Mouse (Mus musculus): ENCODE data around the gene Rad51c. TPM values are rescaled to one million over a fixed set of nuclear protein-coding genes. Genes with fewer than 3 reads are reported as not detected.
"Not testable (repeated sequence)": the region's sequence is repeated elsewhere in the genome, so short reads cannot be mapped to it uniquely, and the experiment has no call there.

Rad51c gene
- polyA plus RNA-seq, 1 experiment from 2014 or later: 1.2 TPM

DNA sequence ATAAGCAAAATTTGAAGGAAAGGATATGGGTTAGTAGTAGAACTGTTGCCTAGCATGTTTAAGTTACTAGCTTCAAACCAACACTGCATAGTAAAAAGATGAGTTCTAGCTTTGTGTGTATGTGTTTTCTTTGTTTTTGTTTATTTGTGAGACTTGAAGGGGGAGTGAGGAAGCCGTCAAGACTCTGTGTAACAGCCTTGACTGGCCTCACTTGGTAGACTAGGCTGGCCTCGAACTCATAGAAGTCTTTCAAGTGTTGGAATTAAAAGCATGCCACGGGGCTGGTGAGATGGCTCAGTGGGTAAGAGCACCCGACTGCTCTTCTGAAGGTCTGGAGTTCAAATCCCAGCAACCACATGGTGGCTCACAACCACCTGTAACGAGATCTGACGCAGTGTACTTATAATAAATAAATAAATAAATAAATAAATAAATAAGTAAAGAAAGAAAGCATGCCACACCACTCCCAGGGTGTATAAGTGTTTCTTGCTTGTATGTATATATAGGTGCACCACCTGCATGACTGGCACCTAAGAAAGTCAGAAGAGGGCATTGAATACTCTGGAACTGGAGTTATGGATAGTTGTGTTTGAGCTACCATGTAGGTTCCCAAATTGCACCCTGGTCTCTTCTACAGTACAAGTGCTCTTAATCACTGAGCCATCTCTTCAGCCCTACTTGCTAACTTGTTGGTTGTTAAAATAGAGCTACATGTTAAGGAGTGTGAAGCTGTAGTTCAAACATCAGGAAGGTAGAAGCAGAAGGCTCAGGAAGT, 19.0 kb upstream of the Rad51c start:
- peak overlapping the region; percentile 51 for H3K27ac ChIP-seq (ENCODE audit: low read length)
- H3K36me3 ChIP-seq (ENCODE audit: insufficient read depth, low read length): no peaks in the 10 kb centered on the region
- no peak overlapping the region for H3K9ac ChIP-seq (replicated peaks; ENCODE audit: low read depth)
- 38% methylated on average over 6 of the region's 6 CpGs for WGBS
- H3K9me3 ChIP-seq (ENCODE audit: low read length): no peaks in the 10 kb centered on the region
- no peak overlapping the region for H3K4me2 ChIP-seq (replicated peaks; ENCODE audit: low read depth, low read length)
- TF ChIP-seq CTCF (IDR thresholded peaks at IDR 0.05): no peak
- DNase-seq (ENCODE audit: low spot score) (no peak), ATAC-seq (no peak)
- H3K27me3 ChIP-seq (replicated peaks; ENCODE audit: insufficient read depth, low read length): no peaks in the 10 kb centered on the region
- H3K4me1 ChIP-seq (ENCODE audit: insufficient read depth, low read depth, low read length): no peaks in the 10 kb centered on the region
- no peak overlapping the region for H3K4me3 ChIP-seq (ENCODE audit: low read depth, low read length)

DNA sequence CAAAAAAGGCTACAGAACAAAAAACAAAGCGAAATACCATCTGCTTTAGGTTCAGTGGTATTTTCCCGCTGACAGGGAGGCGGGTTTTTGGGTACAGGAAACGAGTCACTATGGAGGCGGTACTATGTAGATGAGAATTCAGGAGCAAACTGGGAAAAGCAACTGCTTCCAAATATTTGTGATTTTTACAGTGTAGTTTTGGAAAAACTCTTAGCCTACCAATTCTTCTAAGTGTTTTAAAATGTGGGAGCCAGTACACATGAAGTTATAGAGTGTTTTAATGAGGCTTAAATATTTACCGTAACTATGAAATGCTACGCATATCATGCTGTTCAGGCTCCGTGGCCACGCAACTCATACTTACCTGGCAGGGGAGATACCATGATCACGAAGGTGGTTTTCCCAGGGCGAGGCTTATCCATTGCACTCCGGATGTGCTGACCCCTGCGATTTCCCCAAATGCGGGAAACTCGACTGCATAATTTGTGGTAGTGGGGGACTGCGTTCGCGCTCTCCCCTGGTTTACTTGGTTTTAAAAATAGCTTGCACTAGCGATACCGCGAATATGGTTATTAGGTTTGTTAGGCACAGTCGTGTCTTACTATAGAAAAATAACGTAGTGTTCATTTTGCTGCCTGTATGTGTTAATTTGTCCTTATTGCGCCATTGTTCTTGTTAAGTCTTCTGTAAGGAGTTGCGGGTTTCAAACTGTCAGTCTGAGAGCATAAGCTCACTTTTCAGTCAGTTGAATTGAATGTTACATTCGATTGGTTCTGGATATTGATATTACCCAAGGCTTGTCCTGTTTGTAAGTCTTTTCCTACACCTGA, 18.0 kb upstream of the Rad51c start:
- Histone ChIP-seq H3K36me3 (ENCODE audit: insufficient read depth, low read length) (no peaks in the 10 kb centered on the region), H3K9ac (replicated peaks; ENCODE audit: low read depth) (peak overlapping the region; percentile 50; the same call in 1 of the 2 replicates), H3K27ac (ENCODE audit: low read length) (peak overlapping the region; percentile 87), H3K27me3 (replicated peaks; ENCODE audit: insufficient read depth, low read length) (no peaks in the 10 kb centered on the region), H3K4me3 (ENCODE audit: low read depth, low read length) (peak overlapping the region; percentile 42), H3K4me2 (replicated peaks; ENCODE audit: low read depth, low read length) (peak overlapping the region; percentile 66), H3K4me1 (ENCODE audit: insufficient read depth, low read depth, low read length) (no peaks in the 10 kb centered on the region), H3K9me3 (ENCODE audit: low read length) (no peaks in the 10 kb centered on the region)
- peak; percentile 80 for ATAC-seq
- WGBS: under 1% methylated on average over 24 of the region's 26 CpGs
- TF ChIP-seq CTCF (IDR thresholded peaks at IDR 0.05) (no peak), EP300 (IDR thresholded peaks at IDR 0.05) (peak; percentile 95)
- peak; percentile 96 for DNase-seq (ENCODE audit: low spot score)

- Histone ChIP-seq H3K36me3 (ENCODE audit: insufficient read depth, low read length) (no peaks in the 10 kb centered on the region), H3K27ac (ENCODE audit: low read length) (0 out of 2 replicates have a peak overlapping the region, but pooled peaks have one; percentile 11), H3K4me2 (replicated peaks; ENCODE audit: low read depth, low read length) (peak overlapping the region; percentile 66), H3K4me1 (ENCODE audit: insufficient read depth, low read depth, low read length) (no peaks in the 10 kb centered on the region), H3K9ac (replicated peaks; ENCODE audit: low read depth) (0 out of 2 replicates have a peak overlapping the region, but pooled peaks have one; percentile 30), H3K9me3 (ENCODE audit: low read length) (no peaks in the 10 kb centered on the region), H3K27me3 (replicated peaks; ENCODE audit: insufficient read depth, low read length) (no peaks in the 10 kb centered on the region), H3K4me3 (ENCODE audit: low read depth, low read length) (peak overlapping the region; percentile 42)
- no peak for ATAC-seq
- no peak for DNase-seq (ENCODE audit: low spot score)
- WGBS: 2% methylated on average over 6 of the region's 6 CpGs
- TF ChIP-seq EP300 (IDR thresholded peaks at IDR 0.05): no peak
- no peak for TF ChIP-seq CTCF (IDR thresholded peaks at IDR 0.05)
These were observed 17.0 kb upstream of the Rad51c start for GRCm38 (mm10) chr11:87421760-87422201.

DNA sequence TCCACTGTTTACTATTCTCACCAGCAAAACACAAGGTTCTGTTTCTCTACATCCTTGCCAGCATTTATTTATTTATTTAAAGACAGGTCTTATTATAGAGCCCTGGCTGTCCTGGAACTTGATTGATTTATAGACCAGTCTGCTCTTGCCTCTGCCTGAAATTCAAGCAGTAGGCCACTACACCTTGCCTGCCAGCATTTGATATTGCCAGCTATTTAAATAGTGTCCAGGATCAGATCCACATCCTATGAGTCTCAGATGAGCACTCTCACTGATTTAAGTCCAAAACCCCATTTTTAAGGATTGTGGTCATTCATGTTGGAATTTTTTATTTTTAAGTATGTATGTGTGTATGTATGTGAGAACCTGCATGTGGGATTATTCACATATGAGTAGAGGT, 16.1 kb upstream of the Rad51c start:
- TF ChIP-seq CTCF (IDR thresholded peaks at IDR 0.05): no peak
- no peak for TF ChIP-seq EP300 (IDR thresholded peaks at IDR 0.05)
- Histone ChIP-seq H3K36me3 (ENCODE audit: insufficient read depth, low read length) (no peaks in the 10 kb centered on the region), H3K4me2 (replicated peaks; ENCODE audit: low read depth, low read length) (no peak overlapping the region), H3K27me3 (replicated peaks; ENCODE audit: insufficient read depth, low read length) (no peaks in the 10 kb centered on the region), H3K27ac (ENCODE audit: low read length) (no peak overlapping the region), H3K9me3 (ENCODE audit: low read length) (no peaks in the 10 kb centered on the region), H3K9ac (replicated peaks; ENCODE audit: low read depth) (no peak overlapping the region), H3K4me3 (ENCODE audit: low read depth, low read length) (no peak overlapping the region), H3K4me1 (ENCODE audit: insufficient read depth, low read depth, low read length) (no peaks in the 10 kb centered on the region)
- DNase-seq (ENCODE audit: low spot score) (no peak), ATAC-seq (no peak)

GRCm38 (mm10) chr11:87416120-87416519, 11.4 kb upstream of the Rad51c start:
- H3K4me2 ChIP-seq (replicated peaks; ENCODE audit: low read depth, low read length): no peak overlapping the region
- no peaks in the 10 kb centered on the region for H3K27me3 ChIP-seq (replicated peaks; ENCODE audit: insufficient read depth, low read length)
- H3K27ac ChIP-seq (ENCODE audit: low read length): no peak overlapping the region
- WGBS: 41% methylated on average over 5 of the region's 5 CpGs
- H3K9me3 ChIP-seq (ENCODE audit: low read length): no peaks in the 10 kb centered on the region
- no peaks in the 10 kb centered on the region for H3K36me3 ChIP-seq (ENCODE audit: insufficient read depth, low read length)
- H3K4me1 ChIP-seq (ENCODE audit: insufficient read depth, low read depth, low read length): no peaks in the 10 kb centered on the region
- DNase-seq (ENCODE audit: low spot score): no peak
- no peak for TF ChIP-seq EP300 (IDR thresholded peaks at IDR 0.05)
- no peak for TF ChIP-seq CTCF (IDR thresholded peaks at IDR 0.05)
- no peak overlapping the region for H3K9ac ChIP-seq (replicated peaks; ENCODE audit: low read depth)
- no peak overlapping the region for H3K4me3 ChIP-seq (ENCODE audit: low read depth, low read length)
- no peak for ATAC-seq

DNA sequence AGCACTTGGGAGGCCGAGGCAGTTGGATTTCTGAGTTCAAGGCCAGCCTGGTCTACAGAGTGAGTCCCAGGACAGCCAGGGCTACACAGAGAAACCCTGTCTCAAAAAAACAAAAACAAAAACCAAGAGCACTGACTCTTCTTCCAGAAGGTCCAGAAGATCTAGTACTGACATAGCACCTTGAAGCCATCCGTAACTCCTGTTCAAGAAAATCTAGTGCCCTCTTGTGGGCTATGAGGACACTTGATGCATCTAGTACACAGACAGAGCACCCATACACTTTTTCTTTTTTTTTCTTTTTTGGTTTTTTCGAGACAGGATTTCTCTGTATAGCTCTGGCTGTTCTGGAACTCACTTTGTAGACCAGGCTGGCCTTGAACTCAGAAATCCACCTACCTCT, 8.7 kb upstream of the Rad51c start:
- not testable (repeated sequence) for ATAC-seq; H3K36me3 ChIP-seq (ENCODE audit: insufficient read depth, low read length); H3K4me1 ChIP-seq (ENCODE audit: insufficient read depth, low read depth, low read length); H3K27me3 ChIP-seq (replicated peaks; ENCODE audit: insufficient read depth, low read length); H3K9me3 ChIP-seq (ENCODE audit: low read length); H3K4me2 ChIP-seq (replicated peaks; ENCODE audit: low read depth, low read length); H3K9ac ChIP-seq (replicated peaks; ENCODE audit: low read depth); H3K27ac ChIP-seq (ENCODE audit: low read length); H3K4me3 ChIP-seq (ENCODE audit: low read depth, low read length)
- 49% methylated on average over 3 of the region's 3 CpGs for WGBS
- DNase-seq (ENCODE audit: low spot score): peak; percentile 42
- peak; percentile 44 for TF ChIP-seq CTCF (IDR thresholded peaks at IDR 0.05)
